ENCODE assay signal across 15 mouse cellular contexts in genomic region chr12:86812782-86813181, GRCm38 (mm10).
A peak's percentile ranks its signal among the peaks of the same experiment; 100 is the strongest.
DNase-seq lines count a peak whose midpoint lies in the region; ATAC-seq and TF ChIP-seq lines count a peak whose summit lies in the region.
"Had no signal": no experiment of that assay in that cellular context is flagged by ENCODE, and none has a peak within 500 bp of the region (broad histone marks: within the 10 kb centered on the region; RNA-seq: fewer than 3 reads in every experiment).

No protein-coding gene starts in this region.

- no peak for DNase-seq in heart, embryonic 10.5 days (ENCODE audit: low spot score)
- DNase-seq in heart, adult 18-20 months, result no peak
- DNase-seq in neural tube, embryonic 10.5 days (ENCODE audit: extremely low spot score, low spot score), result no peak
- no peak for DNase-seq in thymus, postnatal 0 days (ENCODE audit: low spot score)
- DNase-seq: adrenal gland, adult 8-10 months; cerebellum, adult 8-10 months; gastrocnemius, postnatal 25 days; thymus, postnatal 25 days had no signal

- 76% methylated on average over 3 of the region's 3 CpGs for WGBS in heart, embryonic 10.5 days
- WGBS in neural tube, embryonic 13.5 days, result 77% methylated on average over 3 of the region's 3 CpGs
- 77% methylated on average over 3 of the region's 3 CpGs for WGBS in hindbrain, embryonic 13.5 days
- WGBS in olfactory bulb, adult 2 months, result 24% methylated on average over 3 of the region's 3 CpGs
- WGBS in kidney, embryonic 15.5 days, result 86% methylated on average over 3 of the region's 3 CpGs

- peaks cover 74% of the 10 kb centered on the region for H3K4me1 ChIP-seq in heart, embryonic 10.5 days
- H3K4me1 ChIP-seq in neural tube, embryonic 13.5 days (replicated peaks), result peaks cover 82% of the 10 kb centered on the region
- peaks cover 88% of the 10 kb centered on the region for H3K4me1 ChIP-seq in hindbrain, embryonic 13.5 days (replicated peaks)
- H3K4me1 ChIP-seq in olfactory bulb, adult 2 months (ENCODE audit: control insufficient read depth, insufficient read depth, low read length), result peaks cover 72% of the 10 kb centered on the region
- H3K4me1 ChIP-seq in kidney, embryonic 15.5 days, result peaks cover 48% of the 10 kb centered on the region

- H3K36me3 ChIP-seq in heart, embryonic 10.5 days, result no peaks in the 10 kb centered on the region
- no peaks in the 10 kb centered on the region for H3K36me3 ChIP-seq in neural tube, embryonic 13.5 days
- no peaks in the 10 kb centered on the region for H3K36me3 ChIP-seq in hindbrain, embryonic 13.5 days
- no peaks in the 10 kb centered on the region for H3K36me3 ChIP-seq in kidney, embryonic 15.5 days
- H3K36me3 ChIP-seq: embryonic facial prominence, embryonic 15.5 days; limb, embryonic 15.5 days had no signal

- TF ChIP-seq POLR2A in olfactory bulb, adult 2 months (IDR thresholded peaks at IDR 0.05; ENCODE audit: insufficient read depth, low read depth, low read length), result no peak

- no peaks in the 10 kb centered on the region for H3K9me3 ChIP-seq in heart, embryonic 10.5 days
- no peaks in the 10 kb centered on the region for H3K9me3 ChIP-seq in neural tube, embryonic 13.5 days
- H3K9me3 ChIP-seq in hindbrain, embryonic 13.5 days, result no peaks in the 10 kb centered on the region
- H3K9me3 ChIP-seq in kidney, embryonic 15.5 days (replicated peaks), result no peaks in the 10 kb centered on the region
- H3K9me3 ChIP-seq: embryonic facial prominence, embryonic 15.5 days; limb, embryonic 15.5 days had no signal

- H3K9ac ChIP-seq in neural tube, embryonic 13.5 days, result peak overlapping the region; percentile 43; the same call in 1 of the 2 replicates
- H3K9ac ChIP-seq in hindbrain, embryonic 13.5 days, result peak overlapping the region; percentile 49
- no peak overlapping the region for H3K9ac ChIP-seq in kidney, embryonic 15.5 days
- H3K9ac ChIP-seq: embryonic facial prominence, embryonic 15.5 days; limb, embryonic 15.5 days had no signal

- TF ChIP-seq CTCF in olfactory bulb, adult 2 months (IDR thresholded peaks at IDR 0.05; ENCODE audit: insufficient read depth, low read depth, low read length), result no peak

- ATAC-seq in neural tube, embryonic 13.5 days (ENCODE audit: low read depth), result no peak
- ATAC-seq in hindbrain, embryonic 13.5 days (ENCODE audit: low FRiP score), result no peak
- no peak for ATAC-seq in kidney, embryonic 15.5 days (replicated peaks; ENCODE audit: low FRiP score)
- ATAC-seq: lung, postnatal 0 days had no signal

- H3K4me2 ChIP-seq in neural tube, embryonic 13.5 days, result no peak overlapping the region
- no peak overlapping the region for H3K4me2 ChIP-seq in hindbrain, embryonic 13.5 days
- no peak overlapping the region for H3K4me2 ChIP-seq in kidney, embryonic 15.5 days
- H3K4me2 ChIP-seq: embryonic facial prominence, embryonic 15.5 days; limb, embryonic 15.5 days had no signal

- no peaks in the 10 kb centered on the region for H3K27me3 ChIP-seq in heart, embryonic 10.5 days (ENCODE audit: insufficient read depth, poor library complexity, severe bottlenecking)
- no peaks in the 10 kb centered on the region for H3K27me3 ChIP-seq in neural tube, embryonic 13.5 days
- H3K27me3 ChIP-seq in hindbrain, embryonic 13.5 days, result no peaks in the 10 kb centered on the region
- H3K27me3 ChIP-seq in kidney, embryonic 15.5 days, result no peaks in the 10 kb centered on the region
- H3K27me3 ChIP-seq: embryonic facial prominence, embryonic 15.5 days; limb, embryonic 15.5 days had no signal

- peak overlapping the region; percentile 86 for H3K27ac ChIP-seq in heart, embryonic 10.5 days
- peak overlapping the region; percentile 33; the same call in 1 of the 2 replicates for H3K27ac ChIP-seq in neural tube, embryonic 13.5 days (replicated peaks)
- H3K27ac ChIP-seq in hindbrain, embryonic 13.5 days, result peak overlapping the region; percentile 80
- peak overlapping the region; percentile 79 for H3K27ac ChIP-seq in olfactory bulb, adult 2 months (ENCODE audit: insufficient read depth, low read depth, low read length)
- H3K27ac ChIP-seq in kidney, embryonic 15.5 days, result no peak overlapping the region
- H3K27ac ChIP-seq: embryonic facial prominence, embryonic 15.5 days; limb, embryonic 15.5 days had no signal

- H3K4me3 ChIP-seq in heart, embryonic 10.5 days, result no peak overlapping the region
- no peak overlapping the region for H3K4me3 ChIP-seq in neural tube, embryonic 13.5 days
- H3K4me3 ChIP-seq in hindbrain, embryonic 13.5 days, result no peak overlapping the region
- no peak overlapping the region for H3K4me3 ChIP-seq in olfactory bulb, adult 2 months (ENCODE audit: insufficient read depth, low read depth, low read length)
- H3K4me3 ChIP-seq in kidney, embryonic 15.5 days (replicated peaks), result no peak overlapping the region
- H3K4me3 ChIP-seq: embryonic facial prominence, embryonic 15.5 days; limb, embryonic 15.5 days had no signal
